Mouse (Mus musculus) frontal cortex, adult 2 months (tissue): ENCODE data around the gene Arfip2. TPM values are rescaled to one million over a fixed set of nuclear protein-coding genes. Genes with fewer than 3 reads are reported as not detected.
A peak's percentile ranks its signal among the peaks of the same experiment; 100 is the strongest.

Source experiments
- DNase-seq, 2 experiments: peaks; one replicate each; pipeline ENCODE4 v3.0.0; 2022; ENCODE audit warnings: low spot score in 1 of 2; ENCODE audit errors: extremely low spot score in 1 of 2
- polyA plus RNA-seq: library from polyadenylated mRNA; depleted of rRNA; stranded (reverse); fragments of >200 nt; gene quantifications from 2 replicates; pipeline ENCODE4 v1.2.3, GENCODE M21; 2012; rRNA removed

Arfip2 gene
- polyA plus RNA-seq, 1 experiment = 127 TPM

GRCm38 (mm10) chr7:105615720-105616119, 24.5 kb downstream of the Arfip2 start:
- DNase-seq = no peak

GRCm38 (mm10) chr7:105614400-105614799, 25.8 kb downstream of the Arfip2 start:
- no peak for DNase-seq

DNA sequence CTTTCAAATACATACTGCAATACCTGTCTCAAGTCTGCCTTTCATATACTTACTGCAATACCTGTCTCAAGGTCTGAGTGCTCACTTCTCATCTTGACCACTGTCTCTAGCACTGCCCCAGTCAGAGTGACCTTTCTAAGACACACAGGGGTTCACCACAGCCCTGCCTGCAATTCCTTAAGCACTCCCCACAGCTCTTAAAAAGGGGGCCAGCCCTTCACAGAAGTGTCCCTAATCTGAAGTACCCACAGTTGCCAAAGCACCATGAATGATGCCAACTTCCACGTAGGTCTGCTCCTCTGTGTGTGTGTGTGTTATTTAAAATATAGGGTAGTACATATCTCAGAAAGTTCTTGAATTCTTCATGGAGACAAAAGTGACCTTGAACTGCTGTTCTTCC, 28.4 kb downstream of the Arfip2 start:
- DNase-seq = no peak

DNA sequence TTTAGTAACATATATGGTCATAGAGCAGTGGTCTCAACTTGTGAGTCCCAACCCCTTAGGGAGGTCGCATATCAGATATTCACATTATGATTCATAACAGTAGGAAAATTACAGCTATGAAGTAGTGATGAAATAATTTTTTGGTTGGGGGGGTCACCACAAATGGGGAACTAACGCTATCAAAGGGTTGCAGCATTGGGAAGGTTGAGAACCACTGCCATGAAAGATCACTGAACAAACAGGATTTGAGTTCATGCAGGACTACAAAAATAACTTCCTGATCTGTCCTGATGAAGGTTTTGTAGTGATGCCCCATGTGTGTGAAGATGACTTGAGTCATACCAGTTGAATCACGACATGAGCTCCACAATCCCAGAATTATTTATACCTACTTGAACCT, 31.7 kb downstream of the Arfip2 start:
- DNase-seq = no peak

DNA sequence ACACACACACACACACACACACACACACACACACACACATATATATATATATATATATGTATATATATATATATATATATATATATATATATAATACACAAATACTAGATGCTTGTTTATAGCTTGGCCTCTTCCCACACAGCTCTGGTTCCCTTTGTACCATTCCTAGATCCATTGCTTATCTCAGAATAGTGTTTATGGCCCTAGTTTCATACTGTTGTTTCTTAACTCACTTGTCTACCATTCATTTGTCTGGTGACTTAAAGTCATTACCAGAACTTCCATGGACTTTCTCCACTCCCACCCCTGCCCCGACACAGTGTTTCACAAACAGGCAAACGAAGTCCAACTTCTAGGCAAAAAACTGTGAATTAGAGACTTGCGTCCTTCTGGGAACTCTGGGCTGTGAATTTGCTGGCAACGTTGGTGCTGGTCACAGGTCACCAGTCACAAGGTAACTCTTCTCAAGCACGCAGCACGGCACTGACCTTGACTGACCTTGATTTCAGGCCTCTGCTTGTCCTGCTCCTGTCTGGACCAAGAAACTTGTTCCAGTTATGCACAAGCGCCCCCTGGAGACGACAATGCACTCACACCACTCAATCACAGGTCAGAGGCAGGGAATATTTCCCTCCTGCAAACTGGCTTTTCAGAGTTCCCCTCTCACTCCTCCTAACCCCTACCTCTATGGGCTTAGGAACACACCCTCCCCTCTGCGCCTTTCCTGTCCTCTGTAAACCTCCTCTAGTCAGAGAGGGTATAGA, 37.2 kb downstream of the Arfip2 start:
- DNase-seq = peak in 1 of 2 experiments; percentile 79

DNA sequence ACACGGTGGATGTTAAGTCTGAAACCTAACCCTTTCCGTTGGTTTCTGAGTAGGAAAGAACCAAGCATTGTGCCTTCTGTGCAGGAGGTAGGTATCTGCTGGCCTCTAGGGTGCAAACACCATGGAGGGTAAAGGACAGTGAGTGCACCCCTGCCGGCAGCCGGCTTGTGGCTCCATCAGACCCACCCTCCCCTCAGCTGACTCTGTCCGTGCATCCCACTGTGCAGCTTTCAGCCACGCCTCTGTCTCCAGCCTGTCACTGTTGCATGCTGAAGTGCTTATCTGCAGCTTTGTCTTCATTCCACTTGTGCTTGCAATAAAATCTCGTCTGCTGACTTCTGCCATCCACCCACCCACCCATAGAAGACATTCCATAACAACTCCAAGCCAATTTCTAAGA, 50.1 kb downstream of the Arfip2 start:
- DNase-seq = no peak

DNA sequence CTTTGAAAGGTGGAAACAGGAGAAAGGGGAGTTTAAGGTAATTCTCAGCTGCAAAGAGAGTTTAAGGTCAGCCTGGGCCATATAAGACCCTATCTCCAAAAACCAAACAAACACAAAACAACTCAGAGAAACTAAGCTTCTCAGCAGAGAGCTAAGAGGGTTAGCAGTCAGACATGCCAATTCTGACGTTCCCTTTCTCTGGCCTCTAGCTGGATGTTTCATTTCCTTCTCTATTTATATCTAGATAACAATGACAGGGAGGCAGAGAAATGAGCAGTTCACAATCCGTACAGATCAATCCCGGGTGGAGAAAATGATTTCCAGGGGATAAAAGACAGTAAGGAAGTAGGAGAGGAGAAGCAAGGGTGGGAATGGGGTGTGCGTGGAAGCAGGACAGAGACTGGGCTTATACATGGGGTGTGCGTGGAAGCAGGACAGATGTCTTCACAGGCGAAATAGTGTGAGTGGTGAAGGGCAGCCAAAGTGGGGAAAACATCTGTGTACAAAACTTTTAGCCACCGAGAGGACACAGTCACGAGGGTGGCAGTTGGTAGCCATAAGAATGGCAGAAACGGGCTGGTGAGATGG, 51.8 kb downstream of the Arfip2 start:
- no peak for DNase-seq

Other genes with a start within 250 kb of the Arfip2 start
- 41.3 and 45.9 TPM in 2 replicates for gene Fam160a2, start 240.4 kb downstream of the Arfip2 start, polyA plus RNA-seq
- 1.5 and 1.8 TPM in 2 replicates for gene Cnga4, start 235.8 kb downstream of the Arfip2 start, polyA plus RNA-seq
- gene Cckbr, start 214.7 kb downstream of the Arfip2 start, polyA plus RNA-seq = 72.2 and 80.3 TPM in 2 replicates
- 30.1 and 30.8 TPM in 2 replicates for gene Cavin3, start 158.1 kb downstream of the Arfip2 start, polyA plus RNA-seq
- 79.1 and 84.3 TPM in 2 replicates for gene Smpd1, start 86.1 kb downstream of the Arfip2 start, polyA plus RNA-seq
- 480 and 492 TPM in 2 replicates for gene Apbb1, start 58.8 kb downstream of the Arfip2 start, polyA plus RNA-seq
- 0.40 and 0.90 TPM in 2 replicates for gene Hpx, start 40.3 kb downstream of the Arfip2 start, polyA plus RNA-seq
- gene Trim3, start 6.8 kb downstream of the Arfip2 start, polyA plus RNA-seq = 137 and 154 TPM in 2 replicates
- gene Timm10b, start 360 bp downstream of the Arfip2 start, polyA plus RNA-seq = 108 and 129 TPM in 2 replicates
- gene Gm45799, start 136 bp upstream of the Arfip2 start, polyA plus RNA-seq = 50.7 and 53.2 TPM in 2 replicates
- 6.9 and 11.5 TPM in 2 replicates for gene Dnhd1, start 10.4 kb upstream of the Arfip2 start, polyA plus RNA-seq
- 145 and 158 TPM in 2 replicates for gene Ilk, start 96.2 kb upstream of the Arfip2 start, polyA plus RNA-seq
- 9.5 and 10.0 TPM in 2 replicates for gene Rrp8, start 97.0 kb upstream of the Arfip2 start, polyA plus RNA-seq
- 175 and 184 TPM in 2 replicates for gene Taf10, start 103.9 kb upstream of the Arfip2 start, polyA plus RNA-seq
- gene Tpp1, start 111.8 kb upstream of the Arfip2 start, polyA plus RNA-seq = 97.5 and 98.8 TPM in 2 replicates
- 10.5 and 10.6 TPM in 2 replicates for gene Dchs1, start 147.2 kb upstream of the Arfip2 start, polyA plus RNA-seq
- 138 and 139 TPM in 2 replicates for gene Mrpl17, start 170.7 kb upstream of the Arfip2 start, polyA plus RNA-seq